Comparison of ENCODE assay signal across 8 mouse cellular contexts in the genomic region with DNA sequence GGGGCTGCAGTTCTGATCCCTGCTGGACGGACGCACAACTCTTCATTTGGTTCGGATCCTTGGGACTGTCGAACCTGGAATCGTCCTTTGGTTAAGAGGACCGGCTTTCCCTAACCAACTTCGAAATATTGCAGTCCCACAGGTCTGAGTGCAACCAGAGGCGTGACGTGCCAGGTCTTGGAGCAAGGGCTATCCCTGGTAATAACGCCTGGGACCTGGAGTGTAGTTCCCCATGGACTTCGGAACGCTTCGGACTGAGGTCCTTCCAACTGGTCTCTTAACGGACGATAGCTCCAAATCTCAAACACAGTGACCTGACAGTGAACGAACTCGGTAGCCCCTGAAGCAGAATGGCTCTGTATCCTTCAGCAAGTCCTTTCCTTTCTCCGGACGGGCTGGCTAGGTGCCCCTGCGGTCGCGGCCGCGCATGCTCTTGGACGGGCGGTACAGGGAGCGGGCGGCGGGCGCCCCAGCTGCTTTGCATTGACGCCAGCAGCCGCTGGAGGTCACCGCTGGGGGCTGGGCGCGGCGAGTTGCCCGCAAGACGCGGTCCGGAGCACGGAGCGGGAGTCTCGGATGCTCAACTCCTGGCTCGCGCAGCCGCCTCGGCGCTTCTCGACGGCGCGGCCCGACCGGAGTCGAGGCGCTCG. TPM values are rescaled to one million over a fixed set of nuclear protein-coding genes. Genes with fewer than 3 reads are reported as not detected.
A peak's percentile ranks its signal among the peaks of the same experiment; 100 is the strongest.
DNase-seq lines count a peak whose midpoint lies in the region; ATAC-seq and TF ChIP-seq lines count a peak whose summit lies in the region.

No protein-coding gene starts in this region.

- H3K9me3 ChIP-seq in forebrain, embryonic 11.5 days (ENCODE audit: control insufficient read depth, low read length) = no peaks in the 10 kb centered on the region
- no peaks in the 10 kb centered on the region for H3K9me3 ChIP-seq in heart, embryonic 15.5 days (replicated peaks)
- H3K9me3 ChIP-seq in liver, embryonic 11.5 days (ENCODE audit: control insufficient read depth, low read length) = no peaks in the 10 kb centered on the region

- TF ChIP-seq POLR2A in brain, embryonic 14.5 days (IDR thresholded peaks at IDR 0.05; ENCODE audit: borderline replicate concordance, extremely low read depth, insufficient read depth, insufficient read length, poor library complexity, severe bottlenecking) = no peak

- H3K4me3 ChIP-seq in forebrain, embryonic 11.5 days (ENCODE audit: low read depth, low read length) = peak overlapping the region; percentile 36
- H3K4me3 ChIP-seq in heart, embryonic 15.5 days = peak overlapping the region; percentile 59
- H3K4me3 ChIP-seq in liver, embryonic 11.5 days (ENCODE audit: low read depth, low read length) = peak overlapping the region; percentile 56

- peaks cover 36% of the 10 kb centered on the region for H3K27me3 ChIP-seq in forebrain, embryonic 11.5 days (ENCODE audit: control insufficient read depth, insufficient read depth, low read length)
- H3K27me3 ChIP-seq in heart, embryonic 15.5 days = peaks cover 33% of the 10 kb centered on the region
- H3K27me3 ChIP-seq in liver, embryonic 11.5 days (replicated peaks; ENCODE audit: control insufficient read depth, insufficient read depth, low read length) = peaks cover 46% of the 10 kb centered on the region

- peak overlapping the region; percentile 21; the same call in 1 of the 2 replicates for H3K27ac ChIP-seq in forebrain, embryonic 11.5 days (ENCODE audit: low read depth, low read length)
- H3K27ac ChIP-seq in heart, embryonic 15.5 days = peak overlapping the region; percentile 74
- peak overlapping the region; percentile 43 for H3K27ac ChIP-seq in liver, embryonic 11.5 days (ENCODE audit: low read depth, low read length)

- peak overlapping the region; percentile 63 for H3K4me2 ChIP-seq in forebrain, embryonic 11.5 days (ENCODE audit: low read depth, low read length, severe bottlenecking)
- H3K4me2 ChIP-seq in heart, embryonic 15.5 days = peak overlapping the region; percentile 84
- H3K4me2 ChIP-seq in liver, embryonic 11.5 days = peak overlapping the region; percentile 82

- H3K36me3 ChIP-seq in forebrain, embryonic 11.5 days (ENCODE audit: control insufficient read depth, insufficient read depth, low read length) = no peaks in the 10 kb centered on the region
- no peaks in the 10 kb centered on the region for H3K36me3 ChIP-seq in heart, embryonic 15.5 days
- no peaks in the 10 kb centered on the region for H3K36me3 ChIP-seq in liver, embryonic 11.5 days (ENCODE audit: control insufficient read depth, insufficient read depth, low read length)

- DNase-seq in 416B (ENCODE audit: low read depth) = peak; percentile 89
- DNase-seq in brain, embryonic 14.5 days (ENCODE audit: low read depth) = peak; percentile 92
- DNase-seq in forebrain, embryonic 11.5 days (ENCODE audit: low spot score) = peak; percentile 94
- peak; percentile 99 for DNase-seq in kidney, postnatal 14 days
- DNase-seq in liver, embryonic 11.5 days (ENCODE audit: low spot score) = peak; percentile 93
- DNase-seq in spleen, postnatal 14 days (ENCODE audit: low spot score in 2 of 2) = peak; percentile 87 to 88

- TF ChIP-seq CTCF in brain, embryonic 14.5 days (IDR thresholded peaks at IDR 0.05; ENCODE audit: borderline replicate concordance, extremely low read depth, insufficient read depth, insufficient read length) = peak; percentile 20; the same call in 1 of the 2 replicates

- H3K4me1 ChIP-seq in forebrain, embryonic 11.5 days (replicated peaks; ENCODE audit: control insufficient read depth, insufficient read depth, low read length) = peaks cover 3% of the 10 kb centered on the region; the same call in 1 of the 2 replicates
- H3K4me1 ChIP-seq in heart, embryonic 15.5 days (replicated peaks) = peaks cover 18% of the 10 kb centered on the region
- H3K4me1 ChIP-seq in liver, embryonic 11.5 days (replicated peaks; ENCODE audit: control insufficient read depth, insufficient read depth, low read length) = peaks cover 14% of the 10 kb centered on the region

- H3K9ac ChIP-seq in forebrain, embryonic 11.5 days (ENCODE audit: low read length) = peak overlapping the region; percentile 35; the same call in 1 of the 2 replicates
- peak overlapping the region; percentile 48 for H3K9ac ChIP-seq in heart, embryonic 15.5 days
- peak overlapping the region; percentile 53; the same call in 1 of the 2 replicates for H3K9ac ChIP-seq in liver, embryonic 11.5 days (ENCODE audit: low read depth, low read length)

- peak; percentile 85 for ATAC-seq in forebrain, embryonic 11.5 days (replicated peaks; ENCODE audit: low FRiP score)
- ATAC-seq in heart, embryonic 15.5 days (replicated peaks; ENCODE audit: insufficient number of reproducible peaks, insufficient read depth, low FRiP score, low read depth) = peak; percentile 88
- peak; percentile 87 for ATAC-seq in liver, embryonic 11.5 days (replicated peaks; ENCODE audit: low FRiP score)
- ATAC-seq in monocyte, adult 5-6 weeks (replicated peaks; ENCODE audit: insufficient number of reproducible peaks, low FRiP score, low TSS enrichment, poor library complexity, severe bottlenecking) = peak; percentile 81

- under 1% methylated on average over 56 of the region's 57 CpGs for WGBS in forebrain, embryonic 11.5 days
- under 1% methylated on average over 57 of the region's 57 CpGs for WGBS in heart, embryonic 15.5 days
- 1% methylated on average over 57 of the region's 57 CpGs for WGBS in liver, embryonic 11.5 days

RNA-seq across cellular contexts. Expression of gene Pde8a, which starts 0.6 kb away (rescaled TPM):
- 3.1 and 4.6 TPM in 2 replicates for polyA plus RNA-seq in brain, embryonic 14.5 days (2012; rRNA removed)
- polyA plus RNA-seq in forebrain, embryonic 11.5 days (2014; fragmentation: Nextera tagmentation; extraction: Ambion mirVana) = 2.4 and 3.7 TPM in 2 replicates
- 3.8 and 3.9 TPM in 2 replicates for polyA plus RNA-seq in heart, embryonic 15.5 days (2015; fragmentation: Nextera tagmentation; extraction: Ambion mirVana)
- polyA plus RNA-seq in liver, embryonic 11.5 days (2014; fragmentation: Nextera tagmentation; extraction: Ambion mirVana) = 1.7 and 1.9 TPM in 2 replicates
- 7.0 to 20.0 TPM (median 11.4 TPM) in 3 replicates for total RNA-seq in monocyte, adult 5-6 weeks (2017)

Comparison
In these comparisons a context has a peak if more than half of its experiments do, and no peak if none do; other contexts are left out.
1. Peak in every context shown above with its lines: DNase-seq, ATAC-seq, H3K4me3 ChIP-seq and H3K27ac ChIP-seq.
2. H3K27ac ChIP-seq: peak in every context shown above with its lines; median percentile 74 in heart, embryonic 15.5 days; 43 in liver, embryonic 11.5 days; 21 in forebrain, embryonic 11.5 days.